Mouse (Mus musculus): ENCODE data around the gene Wdr44. TPM values are rescaled to one million over a fixed set of nuclear protein-coding genes. Genes with fewer than 3 reads are reported as not detected.
"Not testable (repeated sequence)": the region's sequence is repeated elsewhere in the genome, so short reads cannot be mapped to it uniquely, and the experiment has no call there.

Wdr44 gene
- total RNA-seq, 2 experiments from 2014 or later, result 9.7 to 10.4 TPM

GRCm38 (mm10) chrX:23823398-23824023 is 130.7 kb downstream of the Wdr44 start:
- DNase-seq (ENCODE audit: low spot score), result peak; percentile 6
- intact Hi-C loops (cut with DNase I), result no loop called here

GRCm38 (mm10) chrX:23833784-23834183 is 140.9 kb downstream of the Wdr44 start:
- DNase-seq (ENCODE audit: low spot score); intact Hi-C loops (cut with DNase I): not testable (repeated sequence)

GRCm38 (mm10) chrX:23840921-23841320 is 148.1 kb downstream of the Wdr44 start:
- intact Hi-C loops (cut with DNase I), result no loop called here

More at GRCm38 (mm10) chrX:23840921-23841320, 148.1 kb downstream of the Wdr44 start:
- DNase-seq (ENCODE audit: low spot score), result no peak

Other genes starting within 250 kb of the Wdr44 start
- not detected for gene Gm4907, start 189.5 kb downstream of the Wdr44 start, total RNA-seq (2021)